Mouse (Mus musculus) lung, embryonic 14.5 days (tissue): ENCODE measurements around the gene Aldob. TPM values are rescaled to one million over a fixed set of nuclear protein-coding genes. Genes with fewer than 3 reads are reported as not detected.

Source experiments
- ATAC-seq: fragments of 200-750 bp; cut with Nextera tagmentation; 2 replicates; pipeline ENCODE4 v1.8.0; 2017; ENCODE audit warnings: mild to moderate bottlenecking, moderate TSS enrichment, moderate library complexity; ENCODE audit not compliant: insufficient read depth
- DNase-seq: peaks from one replicate; pipeline ENCODE4 v3.0.0-alpha.2; 2015
- H3K27ac ChIP-seq: fragments of 300-500 bp; sonication (generic); 2 replicates; pipeline ENCODE4 v1.5.1; 2014; ENCODE audit warnings: low read depth, mild to moderate bottlenecking, moderate library complexity
- H3K27me3 ChIP-seq: fragments of 300-500 bp; sonication (generic); 2 replicates; pipeline ENCODE4 v1.6.1; 2014; ENCODE audit warnings: low read length, control low read depth; ENCODE audit not compliant: insufficient read depth
- H3K36me3 ChIP-seq: fragments of 300-500 bp; sonication (generic); 2 replicates; pipeline ENCODE4 v1.6.1; 2014; ENCODE audit warnings: control low read depth; ENCODE audit not compliant: insufficient read depth
- H3K4me1 ChIP-seq: fragments of 300-500 bp; sonication (generic); 2 replicates; pipeline ENCODE4 v1.6.1; 2014; ENCODE audit warnings: antibody characterized with exemption, control low read depth; ENCODE audit not compliant: insufficient read depth
- H3K4me2 ChIP-seq: fragments of 300-500 bp; sonication (generic); 2 replicates; pipeline ENCODE4 v1.6.1; 2014; ENCODE audit warnings: mild to moderate bottlenecking
- H3K4me3 ChIP-seq: fragments of 300-500 bp; sonication (generic); 2 replicates; pipeline ENCODE4 v1.5.1; 2014; ENCODE audit warnings: low read depth, low read length
- H3K9ac ChIP-seq: fragments of 300-500 bp; sonication (generic); 2 replicates; pipeline ENCODE4 v1.6.1; 2014
- H3K9me3 ChIP-seq: fragments of 300-500 bp; sonication (generic); 2 replicates; pipeline ENCODE4 v1.6.1; 2016; ENCODE audit warnings: low read depth, low read length, control low read depth
- CTCF ChIP-seq: IDR thresholded peaks from 2 replicates; pipeline ENCODE4 v1.5.1; 2016; ENCODE audit warnings: antibody characterized with exemption, low read depth
- WGBS: fragments of 180-500 bp; shearing (Covaris S2); extraction: QIAGEN DNeasy Blood & Tissue Kit; methylation state at CpG from one replicate; pipeline ENCODE4 v1.1.7; 2014; 5-methylcytosine and 5-hydroxymethylcytosine counted together
- polyA plus RNA-seq: library from polyadenylated mRNA; unstranded; fragments of >200 nt; fragmentation: Nextera tagmentation; extraction: Ambion mirVana; gene quantifications from 2 replicates; pipeline ENCODE4 v1.2.1, GENCODE M21; 2014

The Aldob gene
- polyA plus RNA-seq, 1 experiment from 2014 or later: not detected

GRCm38 (mm10) chr4:49583965-49584831 lies 34.9 kb upstream of the Aldob start:
- no peak overlapping the region for H3K4me3 ChIP-seq
- H3K36me3 ChIP-seq: no peaks in the 10 kb centered on the region
- ATAC-seq: peak; percentile 63
- H3K9me3 ChIP-seq: no peaks in the 10 kb centered on the region
- no peaks in the 10 kb centered on the region for H3K27me3 ChIP-seq
- DNase-seq: peak; percentile 85
- H3K4me2 ChIP-seq: no peak overlapping the region
- H3K4me1 ChIP-seq: 0 out of 2 replicates have a peak, but pooled peaks cover 6% of the 10 kb centered on the region
- no peak overlapping the region for H3K9ac ChIP-seq
- H3K27ac ChIP-seq: peak overlapping the region; percentile 54; the same call in 1 of the 2 replicates
- no peak for TF ChIP-seq CTCF
- 31% methylated on average over 14 of the region's 14 CpGs for WGBS

- ATAC-seq: no peak
- Histone ChIP-seq H3K4me1 (0 out of 2 replicates have a peak, but pooled peaks cover 6% of the 10 kb centered on the region), H3K27ac (no peak overlapping the region), H3K4me2 (no peak overlapping the region), H3K27me3 (no peaks in the 10 kb centered on the region), H3K9ac (no peak overlapping the region), H3K36me3 (no peaks in the 10 kb centered on the region), H3K4me3 (no peak overlapping the region), H3K9me3 (no peaks in the 10 kb centered on the region)
- no peak for DNase-seq
- 68% methylated on average over 4 of the region's 4 CpGs for WGBS
- TF ChIP-seq CTCF: no peak
Observed at GRCm38 (mm10) chr4:49581256-49581655, 31.9 kb upstream of the Aldob start.

- no peaks in the 10 kb centered on the region for H3K4me1 ChIP-seq
- WGBS: 69% methylated on average over 4 of the region's 4 CpGs
- no peak overlapping the region for H3K27ac ChIP-seq
- ATAC-seq: no peak
- H3K36me3 ChIP-seq: no peaks in the 10 kb centered on the region
- peak; percentile 23 for DNase-seq
- TF ChIP-seq CTCF: no peak
- H3K4me3 ChIP-seq: no peak overlapping the region
- H3K27me3 ChIP-seq: no peaks in the 10 kb centered on the region
- no peak overlapping the region for H3K4me2 ChIP-seq
- H3K9ac ChIP-seq: no peak overlapping the region
- no peaks in the 10 kb centered on the region for H3K9me3 ChIP-seq
Observed at GRCm38 (mm10) chr4:49572194-49572593, 22.8 kb upstream of the Aldob start.

GRCm38 (mm10) chr4:49567613-49568012 lies 18.3 kb upstream of the Aldob start:
- peak; percentile 86 for TF ChIP-seq CTCF
- DNase-seq (peak; percentile 91), ATAC-seq (peak; percentile 83)
- WGBS: 16% methylated on average over 3 of the region's 3 CpGs
- H3K4me3 ChIP-seq: no peak overlapping the region
- no peak overlapping the region for H3K27ac ChIP-seq
- H3K27me3 ChIP-seq: no peaks in the 10 kb centered on the region
- H3K9me3 ChIP-seq: no peaks in the 10 kb centered on the region
- H3K4me2 ChIP-seq: no peak overlapping the region
- no peaks in the 10 kb centered on the region for H3K36me3 ChIP-seq
- no peaks in the 10 kb centered on the region for H3K4me1 ChIP-seq
- no peak overlapping the region for H3K9ac ChIP-seq

GRCm38 (mm10) chr4:49559915-49560772 lies 10.8 kb upstream of the Aldob start:
- Histone ChIP-seq H3K9me3 (no peaks in the 10 kb centered on the region), H3K4me1 (no peaks in the 10 kb centered on the region), H3K27me3 (no peaks in the 10 kb centered on the region), H3K9ac (no peak overlapping the region), H3K27ac (no peak overlapping the region), H3K4me3 (no peak overlapping the region), H3K36me3 (no peaks in the 10 kb centered on the region), H3K4me2 (no peak overlapping the region)
- no peak for ATAC-seq
- 60% methylated on average over 20 of the region's 20 CpGs for WGBS
- no peak for DNase-seq
- no peak for TF ChIP-seq CTCF

GRCm38 (mm10) chr4:49558181-49558580 lies 8.8 kb upstream of the Aldob start:
- H3K4me2 ChIP-seq: no peak overlapping the region
- no peak overlapping the region for H3K27ac ChIP-seq
- no peaks in the 10 kb centered on the region for H3K4me1 ChIP-seq
- WGBS: 32% methylated on average over 2 of the region's 2 CpGs
- H3K36me3 ChIP-seq: no peaks in the 10 kb centered on the region
- no peak for DNase-seq
- ATAC-seq: no peak
- H3K9ac ChIP-seq: no peak overlapping the region
- TF ChIP-seq CTCF: no peak
- H3K27me3 ChIP-seq: no peaks in the 10 kb centered on the region
- H3K9me3 ChIP-seq: no peaks in the 10 kb centered on the region
- no peak overlapping the region for H3K4me3 ChIP-seq

GRCm38 (mm10) chr4:49557375-49557774 lies 8.0 kb upstream of the Aldob start:
- Histone ChIP-seq H3K4me1 (no peaks in the 10 kb centered on the region), H3K4me2 (no peak overlapping the region), H3K9me3 (no peaks in the 10 kb centered on the region), H3K27ac (no peak overlapping the region), H3K9ac (no peak overlapping the region), H3K27me3 (no peaks in the 10 kb centered on the region), H3K4me3 (no peak overlapping the region), H3K36me3 (no peaks in the 10 kb centered on the region)
- no peak for TF ChIP-seq CTCF
- WGBS: 100% methylated on average over 6 of the region's 7 CpGs
- no peak for ATAC-seq
- no peak for DNase-seq
